Mouse (Mus musculus) liver, adult 2 months (tissue): ENCODE data around the gene Drg1. TPM values are rescaled to one million over a fixed set of nuclear protein-coding genes. Genes with fewer than 3 reads are reported as not detected.
A peak's percentile ranks its signal among the peaks of the same experiment; 100 is the strongest.

ENCODE experiments used
- DNase-seq: peaks from one replicate; pipeline ENCODE4 v3.0.0-alpha.2; 2011; ENCODE audit warnings: low read depth, low spot score; ENCODE audit errors: extremely low read depth
- H3K27ac ChIP-seq: fragments of 200-500 bp; replicated peaks from 2 replicates; pipeline ENCODE4 v1.5.1; 2012; ENCODE audit warnings: low read depth, mild to moderate bottlenecking, control low read depth, inconsistent platforms, low read length; ENCODE audit not compliant: insufficient read depth
- H3K27me3 ChIP-seq: fragments of 200-500 bp; 2 replicates; pipeline ENCODE4 v1.6.1; 2012; ENCODE audit warnings: mild to moderate bottlenecking, moderate library complexity, low read length, inconsistent platforms; ENCODE audit not compliant: control insufficient read depth, insufficient read depth
- H3K36me3 ChIP-seq: fragments of 200-500 bp; 2 replicates; pipeline ENCODE4 v1.6.1; 2012; ENCODE audit warnings: low read length, inconsistent platforms; ENCODE audit not compliant: control insufficient read depth, insufficient read depth
- H3K4me1 ChIP-seq: fragments of 200-500 bp; 2 replicates; pipeline ENCODE4 v1.6.1; 2011; ENCODE audit warnings: low read length; ENCODE audit not compliant: control insufficient read depth, insufficient read depth
- H3K4me3 ChIP-seq: fragments of 200-500 bp; 2 replicates; pipeline ENCODE4 v1.5.1; 2011; ENCODE audit warnings: low read depth, mild to moderate bottlenecking, control low read depth, low read length, moderate library complexity; ENCODE audit not compliant: insufficient read depth
- H3K79me2 ChIP-seq: fragments of 200-500 bp; 2 replicates; pipeline ENCODE4 v1.6.1; 2012; ENCODE audit warnings: inconsistent platforms, mild to moderate bottlenecking, low read length, moderate library complexity; ENCODE audit not compliant: control insufficient read depth, insufficient read depth
- H3K9ac ChIP-seq: fragments of 200-500 bp; 2 replicates; pipeline ENCODE4 v1.6.1; 2012; ENCODE audit warnings: low read depth, mild to moderate bottlenecking, control low read depth, inconsistent platforms, low read length
- CTCF ChIP-seq: fragments of 200-500 bp; IDR thresholded peaks from 2 replicates; pipeline ENCODE4 v1.5.1; 2011; ENCODE audit warnings: low read depth, low read length, control low read depth
- POLR2A ChIP-seq: fragments of 200-500 bp; IDR thresholded peaks from 2 replicates; pipeline ENCODE4 v1.6.1; 2011; ENCODE audit warnings: low read length, control low read depth; ENCODE audit not compliant: insufficient read depth; ENCODE audit errors: extremely low read depth
- WGBS: fragments of 180-500 bp; shearing (Covaris S2); methylation state at CpG from one replicate; pipeline ENCODE4 v1.1.7; 2018; 5-methylcytosine and 5-hydroxymethylcytosine counted together
- polyA plus RNA-seq: library from polyadenylated mRNA; depleted of rRNA; stranded (reverse); fragments of >200 nt; gene quantifications from 2 replicates; pipeline ENCODE4 v1.2.3, GENCODE M21; 2012
- total RNA-seq: library from RNA; depleted of rRNA; stranded (reverse); fragments of >200 nt; gene quantifications from 2 replicates; pipeline ENCODE4 v1.2.3, GENCODE M21; 2014

The Drg1 gene
- total and polyA plus RNA-seq, 2 experiments = 16.8 to 61.9 TPM

GRCm38 (mm10) chr11:3227113-3227512 is 39.1 kb downstream of the Drg1 start:
- Histone ChIP-seq H3K4me1 (peaks cover 1% of the 10 kb centered on the region; the same call in 1 of the 2 replicates), H3K79me2 (0 out of 2 replicates have a peak, but pooled peaks cover 2% of the 10 kb centered on the region), H3K9ac (no peak overlapping the region), H3K27ac (no peak overlapping the region), H3K4me3 (no peak overlapping the region), H3K36me3 (peaks cover 73% of the 10 kb centered on the region), H3K27me3 (no peaks in the 10 kb centered on the region)
- no peak for DNase-seq
- TF ChIP-seq CTCF (no peak), POLR2A (no peak)
- 85% methylated on average over 3 of the region's 3 CpGs for WGBS

GRCm38 (mm10) chr11:3223105-3223504 is 43.1 kb downstream of the Drg1 start:
- H3K4me3 ChIP-seq = no peak overlapping the region
- no peak overlapping the region for H3K27ac ChIP-seq
- H3K36me3 ChIP-seq = peaks cover 73% of the 10 kb centered on the region
- no peaks in the 10 kb centered on the region; the same call in 1 of the 2 replicates for H3K79me2 ChIP-seq
- no peaks in the 10 kb centered on the region for H3K27me3 ChIP-seq
- no peaks in the 10 kb centered on the region for H3K4me1 ChIP-seq
- WGBS = 52% methylated on average over 5 of the region's 5 CpGs
- no peak for DNase-seq
- H3K9ac ChIP-seq = no peak overlapping the region
- TF ChIP-seq POLR2A (no peak), CTCF (0 out of 2 replicates have a peak, but pooled peaks have one; percentile 2)

GRCm38 (mm10) chr11:3212526-3212925 is 53.7 kb downstream of the Drg1 start:
- WGBS = 79% methylated on average over 1 of the region's 1 CpGs
- DNase-seq = no peak
- H3K9ac ChIP-seq = no peak overlapping the region
- H3K27me3 ChIP-seq = no peaks in the 10 kb centered on the region
- peaks cover 47% of the 10 kb centered on the region for H3K36me3 ChIP-seq
- H3K27ac ChIP-seq = no peak overlapping the region
- H3K4me3 ChIP-seq = no peak overlapping the region
- peaks cover 1% of the 10 kb centered on the region; the same call in 1 of the 2 replicates for H3K4me1 ChIP-seq
- no peak for TF ChIP-seq POLR2A
- no peak for TF ChIP-seq CTCF
- H3K79me2 ChIP-seq = peaks cover 7% of the 10 kb centered on the region; the same call in 1 of the 2 replicates

GRCm38 (mm10) chr11:3206783-3207182 is 59.4 kb downstream of the Drg1 start:
- Histone ChIP-seq H3K9ac (no peak overlapping the region), H3K36me3 (peaks cover 19% of the 10 kb centered on the region; the same call in 1 of the 2 replicates), H3K79me2 (peaks cover 9% of the 10 kb centered on the region; the same call in 1 of the 2 replicates), H3K4me1 (peaks cover 8% of the 10 kb centered on the region), H3K27ac (no peak overlapping the region), H3K4me3 (no peak overlapping the region), H3K27me3 (no peaks in the 10 kb centered on the region)
- TF ChIP-seq CTCF (no peak), POLR2A (no peak)
- WGBS = 95% methylated on average over 3 of the region's 3 CpGs
- DNase-seq = no peak

- no peak overlapping the region for H3K9ac ChIP-seq
- H3K4me1 ChIP-seq = peaks cover 8% of the 10 kb centered on the region
- WGBS = 81% methylated on average over 3 of the region's 3 CpGs
- H3K79me2 ChIP-seq = peaks cover 2% of the 10 kb centered on the region; the same call in 1 of the 2 replicates
- no peak for DNase-seq
- H3K36me3 ChIP-seq = peaks cover 15% of the 10 kb centered on the region; the same call in 1 of the 2 replicates
- TF ChIP-seq CTCF (no peak), POLR2A (no peak)
- no peak overlapping the region for H3K4me3 ChIP-seq
- no peak overlapping the region for H3K27ac ChIP-seq
- no peaks in the 10 kb centered on the region for H3K27me3 ChIP-seq
These were observed 61.0 kb downstream of the Drg1 start for GRCm38 (mm10) chr11:3205207-3205606.

- WGBS = 40% methylated on average over 2 of the region's 2 CpGs
- Histone ChIP-seq H3K9ac (no peak overlapping the region), H3K4me3 (no peak overlapping the region), H3K27me3 (no peaks in the 10 kb centered on the region), H3K4me1 (peaks cover 8% of the 10 kb centered on the region), H3K36me3 (peaks cover 14% of the 10 kb centered on the region; the same call in 1 of the 2 replicates), H3K79me2 (peaks cover 2% of the 10 kb centered on the region; the same call in 1 of the 2 replicates), H3K27ac (no peak overlapping the region)
- DNase-seq = no peak
- TF ChIP-seq POLR2A (no peak), CTCF (no peak)
These were observed 62.4 kb downstream of the Drg1 start for GRCm38 (mm10) chr11:3203771-3204170.
